Mouse (Mus musculus) E14TG2a.4 (cell line): ENCODE data around the gene Wdr93.

Source experiments
- CTCF ChIP-seq: conservative IDR thresholded peaks from 2 replicates; pipeline ENCODE4 v1.5.1; 2014; ENCODE audit warnings: low read length
- NANOG ChIP-seq: IDR thresholded peaks from 2 replicates; pipeline ENCODE4 v1.6.1; 2014; ENCODE audit warnings: borderline replicate concordance, low read length, mixed read lengths
- POU5F1 ChIP-seq: IDR thresholded peaks from 2 replicates; pipeline ENCODE4 v1.6.1; 2014; ENCODE audit warnings: low read length, borderline replicate concordance

- TF ChIP-seq CTCF (no peak), POU5F1 (no peak), NANOG (no peak)
Measured at GRCm38 (mm10) chr7:79738913-79739312, 4.0 kb upstream of the Wdr93 start.
